Mouse (Mus musculus) kidney, embryonic 14.5 days (tissue): ENCODE measurements at regions not wholly inside any gene's neighbourhood (a gene's known extent, or its start where the extent isn't known, plus 50 kb on each side); places are given as distances from the start of the nearest gene placed in this dataset.

ENCODE experiments used
- ATAC-seq: fragments of 200-750 bp; cut with Nextera tagmentation; 2 replicates; pipeline ENCODE4 v1.8.0; 2017; ENCODE audit warnings: moderate number of reproducible peaks, mild to moderate bottlenecking, moderate TSS enrichment, moderate library complexity; ENCODE audit not compliant: low FRiP score, low TSS enrichment
- H3K27ac ChIP-seq: fragments of 300-500 bp; sonication (generic); 2 replicates; pipeline ENCODE4 v1.5.1; 2014; ENCODE audit warnings: low read depth, mild to moderate bottlenecking, low read length, moderate library complexity, mixed read lengths
- H3K27me3 ChIP-seq: fragments of 300-500 bp; sonication (generic); 2 replicates; pipeline ENCODE4 v1.6.1; 2014; ENCODE audit warnings: mild to moderate bottlenecking, low read length; ENCODE audit not compliant: control insufficient read depth, insufficient read depth
- H3K36me3 ChIP-seq: fragments of 300-500 bp; sonication (generic); 2 replicates; pipeline ENCODE4 v1.6.1; 2014; ENCODE audit warnings: low read length, mixed read lengths; ENCODE audit not compliant: control insufficient read depth, insufficient read depth
- H3K4me1 ChIP-seq: fragments of 300-500 bp; sonication (generic); 2 replicates; pipeline ENCODE4 v1.6.1; 2014; ENCODE audit warnings: low read length, mixed read lengths; ENCODE audit not compliant: control insufficient read depth, insufficient read depth
- H3K4me2 ChIP-seq: fragments of 300-500 bp; sonication (generic); replicated peaks from 2 replicates; pipeline ENCODE4 v1.6.1; 2014; ENCODE audit warnings: low read depth, mild to moderate bottlenecking, low read length
- H3K4me3 ChIP-seq: fragments of 300-500 bp; sonication (generic); 2 replicates; pipeline ENCODE4 v1.5.1; 2014; ENCODE audit warnings: mild to moderate bottlenecking, low read length
- H3K9ac ChIP-seq: fragments of 300-500 bp; sonication (generic); 2 replicates; pipeline ENCODE4 v1.6.1; 2014; ENCODE audit warnings: low read depth, mild to moderate bottlenecking, low read length, moderate library complexity
- H3K9me3 ChIP-seq: fragments of 300-500 bp; sonication (generic); 2 replicates; pipeline ENCODE4 v1.6.1; 2016; ENCODE audit warnings: low read length; ENCODE audit not compliant: control insufficient read depth
- WGBS: fragments of 180-500 bp; shearing (Covaris S2); extraction: QIAGEN DNeasy Blood & Tissue Kit; methylation state at CpG from one replicate; pipeline ENCODE4 v1.1.7; 2014; 5-methylcytosine and 5-hydroxymethylcytosine counted together

GRCm38 (mm10) chr16:86694497-86694896 lies 659.5 kb upstream of the N6amt1 start:
- H3K4me3 ChIP-seq, result no peak overlapping the region
- H3K4me2 ChIP-seq, result no peak overlapping the region
- no peaks in the 10 kb centered on the region for H3K36me3 ChIP-seq
- H3K4me1 ChIP-seq, result no peaks in the 10 kb centered on the region
- no peaks in the 10 kb centered on the region for H3K27me3 ChIP-seq
- no peaks in the 10 kb centered on the region for H3K9me3 ChIP-seq
- peak; percentile 85; the same call in 1 of the 2 replicates for ATAC-seq
- H3K9ac ChIP-seq, result no peak overlapping the region
- no peak overlapping the region for H3K27ac ChIP-seq
- 42% methylated on average over 3 of the region's 3 CpGs for whole genome bisulfite sequencing

- no peaks in the 10 kb centered on the region for H3K4me1 ChIP-seq
Measured at GRCm38 (mm10) chr16:86659154-86659553, 694.8 kb upstream of the N6amt1 start.

GRCm38 (mm10) chr16:86647316-86647715 lies 706.7 kb upstream of the N6amt1 start:
- ATAC-seq, result peak; percentile 73; the same call in 1 of the 2 replicates
- Histone ChIP-seq H3K4me2 (no peak overlapping the region), H3K9ac (no peak overlapping the region), H3K36me3 (no peaks in the 10 kb centered on the region), H3K9me3 (no peaks in the 10 kb centered on the region), H3K27me3 (no peaks in the 10 kb centered on the region), H3K4me3 (no peak overlapping the region), H3K4me1 (no peaks in the 10 kb centered on the region), H3K27ac (no peak overlapping the region)
- WGBS, result 71% methylated on average over 5 of the region's 5 CpGs

More at GRCm38 (mm10) chr16:86659154-86659553, 694.8 kb upstream of the N6amt1 start:
- ATAC-seq, result peak; percentile 66; the same call in 1 of the 2 replicates
- Histone ChIP-seq H3K9me3 (no peaks in the 10 kb centered on the region; the same call in 1 of the 2 replicates), H3K4me2 (no peak overlapping the region), H3K27me3 (no peaks in the 10 kb centered on the region), H3K4me3 (no peak overlapping the region), H3K36me3 (no peaks in the 10 kb centered on the region), H3K9ac (no peak overlapping the region), H3K27ac (no peak overlapping the region)
- WGBS, result 47% methylated on average over 3 of the region's 3 CpGs

GRCm38 (mm10) chr16:86646753-86647152 lies 707.2 kb upstream of the N6amt1 start:
- H3K27ac ChIP-seq, result peak overlapping the region; percentile 26; the same call in 1 of the 2 replicates
- H3K4me3 ChIP-seq, result no peak overlapping the region
- no peak for ATAC-seq
- no peak overlapping the region for H3K9ac ChIP-seq
- H3K4me1 ChIP-seq, result no peaks in the 10 kb centered on the region
- WGBS, result 78% methylated on average over 2 of the region's 2 CpGs
- H3K27me3 ChIP-seq, result no peaks in the 10 kb centered on the region
- H3K36me3 ChIP-seq, result no peaks in the 10 kb centered on the region
- no peak overlapping the region for H3K4me2 ChIP-seq
- H3K9me3 ChIP-seq, result no peaks in the 10 kb centered on the region

GRCm38 (mm10) chr16:86645436-86645835 lies 708.5 kb upstream of the N6amt1 start:
- ATAC-seq, result no peak
- H3K36me3 ChIP-seq, result no peaks in the 10 kb centered on the region
- no peak overlapping the region for H3K27ac ChIP-seq
- H3K4me2 ChIP-seq, result no peak overlapping the region
- 80% methylated on average over 1 of the region's 1 CpGs for WGBS
- no peak overlapping the region for H3K9ac ChIP-seq
- no peaks in the 10 kb centered on the region for H3K9me3 ChIP-seq
- H3K4me3 ChIP-seq, result no peak overlapping the region
- no peaks in the 10 kb centered on the region for H3K4me1 ChIP-seq
- H3K27me3 ChIP-seq, result no peaks in the 10 kb centered on the region

- no peak overlapping the region for H3K9ac ChIP-seq
- no peaks in the 10 kb centered on the region for H3K4me1 ChIP-seq
- H3K27me3 ChIP-seq, result no peaks in the 10 kb centered on the region
- H3K4me3 ChIP-seq, result no peak overlapping the region
- no peaks in the 10 kb centered on the region for H3K9me3 ChIP-seq
- H3K27ac ChIP-seq, result no peak overlapping the region; the same call in 1 of the 2 replicates
- ATAC-seq, result peak; percentile 67; the same call in 1 of the 2 replicates
- H3K4me2 ChIP-seq, result no peak overlapping the region
- H3K36me3 ChIP-seq, result no peaks in the 10 kb centered on the region
- 35% methylated on average over 2 of the region's 2 CpGs for WGBS
Measured at GRCm38 (mm10) chr16:86644912-86645312, 709.1 kb upstream of the N6amt1 start.

- Histone ChIP-seq H3K4me3 (no peak overlapping the region), H3K36me3 (no peaks in the 10 kb centered on the region), H3K9me3 (no peaks in the 10 kb centered on the region), H3K27ac (no peak overlapping the region), H3K9ac (no peak overlapping the region), H3K27me3 (no peaks in the 10 kb centered on the region), H3K4me1 (no peaks in the 10 kb centered on the region), H3K4me2 (no peak overlapping the region)
- no peak for ATAC-seq
- WGBS, result 81% methylated on average over 7 of the region's 7 CpGs
Measured at GRCm38 (mm10) chr16:86604166-86604565, 702.5 kb upstream of the Adamts5 start.

GRCm38 (mm10) chr16:86594992-86595391 lies 693.4 kb upstream of the Adamts5 start:
- H3K27ac ChIP-seq, result no peak overlapping the region
- H3K4me3 ChIP-seq, result no peak overlapping the region
- no peak overlapping the region for H3K9ac ChIP-seq
- H3K27me3 ChIP-seq, result no peaks in the 10 kb centered on the region
- no peak for ATAC-seq
- no peak overlapping the region for H3K4me2 ChIP-seq
- H3K36me3 ChIP-seq, result no peaks in the 10 kb centered on the region
- H3K4me1 ChIP-seq, result no peaks in the 10 kb centered on the region
- WGBS, result 69% methylated on average over 3 of the region's 3 CpGs
- H3K9me3 ChIP-seq, result no peaks in the 10 kb centered on the region

GRCm38 (mm10) chr16:86586044-86586443 lies 684.4 kb upstream of the Adamts5 start:
- H3K9ac ChIP-seq, result no peak overlapping the region
- no peaks in the 10 kb centered on the region for H3K4me1 ChIP-seq
- no peaks in the 10 kb centered on the region for H3K9me3 ChIP-seq
- no peak overlapping the region for H3K4me3 ChIP-seq
- H3K4me2 ChIP-seq, result no peak overlapping the region
- WGBS, result 88% methylated on average over 4 of the region's 4 CpGs
- no peaks in the 10 kb centered on the region for H3K36me3 ChIP-seq
- no peaks in the 10 kb centered on the region for H3K27me3 ChIP-seq
- no peak overlapping the region for H3K27ac ChIP-seq
- ATAC-seq, result no peak
